Mouse (Mus musculus): ENCODE results near the gene Gm7075.
A peak's percentile ranks its signal among the peaks of the same experiment; 100 is the strongest.
"Not testable (repeated sequence)": the region's sequence is repeated elsewhere in the genome, so short reads cannot be mapped to it uniquely, and the experiment has no call there.

Gene Gm7075

DNA sequence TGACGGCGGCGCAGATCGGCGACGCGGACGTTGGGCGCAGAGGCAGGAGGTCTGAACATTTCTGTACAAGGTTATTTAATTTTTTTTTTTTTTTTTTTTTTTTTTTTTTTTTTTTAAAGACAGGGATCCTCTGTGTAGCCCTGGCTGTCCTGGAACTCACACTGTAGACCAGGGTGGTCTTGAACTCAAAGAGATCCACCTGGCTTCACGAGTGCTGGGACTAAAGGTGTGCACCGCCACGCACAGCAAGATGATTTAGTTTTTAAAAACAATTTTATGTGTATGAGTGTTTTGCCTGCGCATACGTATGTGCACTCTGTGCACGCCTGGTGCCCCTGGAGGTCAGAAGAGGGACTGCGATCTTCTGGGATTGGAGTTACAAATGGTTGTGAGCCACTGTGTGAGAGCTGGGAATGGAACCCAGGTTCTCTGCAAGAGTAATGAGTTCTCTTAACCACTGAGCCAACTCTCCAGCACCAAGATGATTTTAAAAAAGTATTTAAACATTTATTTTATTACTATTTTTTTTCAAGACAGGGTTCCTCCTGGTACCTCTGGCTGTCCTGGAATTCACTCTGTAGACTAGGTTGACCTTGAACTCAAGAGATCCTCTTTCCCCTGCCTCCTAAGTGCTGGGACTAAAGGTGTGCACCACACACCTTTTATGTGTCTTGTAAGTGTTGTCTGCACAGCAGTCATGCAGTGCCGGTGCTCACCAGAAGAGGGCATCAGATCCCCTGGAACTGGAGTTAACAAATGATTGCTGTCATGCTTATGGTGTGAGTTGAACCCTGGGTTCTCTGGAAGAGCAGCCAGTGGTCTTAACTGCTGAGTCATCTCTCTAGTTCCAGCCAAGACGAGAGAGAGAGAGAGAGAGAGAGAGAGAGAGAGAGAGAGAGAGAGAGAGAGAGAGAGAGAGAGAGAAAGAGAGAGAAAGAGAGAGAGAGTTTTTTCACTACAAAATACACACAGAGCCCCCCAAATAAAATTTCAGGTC is at the start of gene Gm7075:
Gene Gm7075 (minus strand): TSS at position 51 of the 997 bp plus-strand sequence.
- peak; percentile 19 for DNase-seq (ENCODE audit: low read depth, low spot score)

DNA sequence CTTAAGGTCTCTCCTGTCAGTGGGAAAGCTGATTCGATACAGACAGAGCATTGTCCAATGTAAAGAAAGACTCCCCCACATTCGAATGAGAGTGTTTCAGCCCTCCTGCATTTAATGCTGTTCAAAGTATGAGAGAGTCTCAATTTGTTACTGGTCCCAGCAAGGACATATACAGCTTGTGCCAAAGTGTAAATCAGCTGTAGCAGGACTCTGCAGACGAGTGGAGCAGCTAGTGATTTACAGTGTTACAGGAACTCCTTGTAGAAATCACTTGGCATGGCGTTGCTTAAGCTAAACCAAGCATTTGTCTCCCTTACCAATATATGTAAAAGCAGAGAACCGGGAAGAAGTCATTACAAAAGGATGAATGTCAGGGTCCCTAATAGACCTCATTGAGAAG is 39.3 kb upstream of the Gm7075 start:
- no peak for DNase-seq (ENCODE audit: low read depth, low spot score)

DNA sequence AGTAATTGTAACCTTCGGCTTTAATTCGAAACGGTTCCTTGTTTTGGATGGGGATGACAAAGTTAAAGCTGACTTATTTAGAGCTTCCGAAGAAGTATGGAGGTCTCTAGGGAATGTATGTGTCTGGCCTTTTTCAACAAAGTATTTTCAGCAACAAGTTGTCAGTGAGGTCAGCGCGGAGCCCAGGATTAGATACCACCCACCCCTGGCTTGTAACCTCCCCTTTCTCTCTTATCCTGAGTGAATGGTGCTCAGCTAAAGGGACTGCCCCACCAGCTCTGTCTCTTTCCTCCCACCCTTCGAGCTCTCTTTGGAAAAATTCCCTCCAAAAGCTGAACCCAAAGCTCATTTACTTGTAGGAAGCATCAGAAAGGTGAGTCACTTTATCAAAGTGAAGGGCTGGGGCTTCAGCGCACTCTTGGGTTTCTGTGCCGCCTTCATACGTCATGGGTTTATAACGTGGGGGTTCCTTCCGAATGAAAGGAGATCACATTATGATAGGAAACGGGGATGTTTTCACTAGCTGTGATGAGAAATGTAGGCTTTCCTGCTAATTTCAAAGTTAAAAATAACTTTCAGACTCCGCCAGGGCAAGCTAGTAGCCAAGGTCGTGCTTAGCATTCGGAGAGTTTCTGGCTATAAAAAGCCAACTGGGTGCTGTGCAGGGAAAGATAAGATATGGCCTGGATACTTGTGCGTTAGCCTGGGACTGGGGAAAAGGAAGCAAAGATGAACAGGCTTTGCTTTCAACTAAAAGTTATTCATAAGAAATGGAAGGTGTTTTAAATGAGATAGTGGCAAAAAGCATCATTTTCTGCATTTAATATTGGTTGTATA is 35.9 kb upstream of the Gm7075 start:
- DNase-seq (ENCODE audit: low read depth, low spot score), result no peak

DNA sequence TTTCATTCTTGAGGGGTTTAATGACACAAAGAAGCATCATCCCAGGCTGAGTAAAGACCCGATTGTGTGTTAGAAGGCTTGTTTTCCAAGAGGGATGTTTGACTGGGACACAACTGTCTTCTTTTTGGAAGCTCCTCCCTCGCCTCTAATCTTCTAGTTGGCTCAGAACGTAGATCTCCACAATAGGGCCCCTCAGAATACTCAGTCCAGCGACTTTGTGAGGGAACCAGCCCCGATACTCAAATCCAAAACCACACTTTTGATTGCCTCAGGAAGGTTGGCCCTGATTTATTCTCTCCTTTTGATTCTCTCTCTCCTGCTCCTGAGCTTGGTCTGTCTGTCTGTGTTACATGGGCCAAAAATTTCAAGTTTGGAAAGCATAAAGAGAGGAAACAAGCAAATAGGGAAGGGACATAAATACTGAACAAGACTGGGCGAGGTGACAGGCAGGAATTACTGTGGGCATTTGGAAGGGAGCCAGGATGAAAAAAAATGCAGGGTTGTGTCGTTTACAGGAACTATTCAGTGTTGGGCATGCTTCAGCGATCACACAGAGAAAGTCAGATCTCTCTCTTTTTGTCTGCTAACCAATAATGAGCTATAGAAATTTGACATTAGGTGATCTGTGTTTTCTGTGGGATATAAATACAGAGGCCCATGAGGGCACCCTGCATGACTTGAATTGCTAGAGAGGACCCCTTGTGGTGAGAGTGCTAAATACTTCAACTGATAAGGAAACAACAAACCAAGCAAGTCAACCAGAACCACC is 33.7 kb upstream of the Gm7075 start:
- DNase-seq (ENCODE audit: low read depth, low spot score), result no peak

DNA sequence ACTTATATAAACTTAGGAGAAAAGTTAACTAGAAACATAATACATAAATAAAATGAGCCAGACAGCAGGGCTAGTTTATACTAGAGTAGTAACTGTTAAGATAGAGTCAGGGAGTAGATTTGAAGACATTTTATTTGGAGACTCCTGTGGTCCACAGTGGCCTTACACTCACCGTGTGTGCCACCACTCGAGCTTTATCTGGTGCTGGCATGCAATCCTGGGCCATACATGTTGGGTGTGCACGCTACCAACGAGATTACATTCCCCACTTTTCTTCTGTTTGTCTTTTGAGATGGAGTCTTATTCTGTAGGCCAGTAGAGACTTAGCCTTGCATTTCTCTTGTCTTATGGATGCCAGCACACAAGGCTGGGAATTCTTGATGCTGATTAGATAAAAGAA is 32.3 kb upstream of the Gm7075 start:
- no peak for DNase-seq (ENCODE audit: low read depth, low spot score)

DNA sequence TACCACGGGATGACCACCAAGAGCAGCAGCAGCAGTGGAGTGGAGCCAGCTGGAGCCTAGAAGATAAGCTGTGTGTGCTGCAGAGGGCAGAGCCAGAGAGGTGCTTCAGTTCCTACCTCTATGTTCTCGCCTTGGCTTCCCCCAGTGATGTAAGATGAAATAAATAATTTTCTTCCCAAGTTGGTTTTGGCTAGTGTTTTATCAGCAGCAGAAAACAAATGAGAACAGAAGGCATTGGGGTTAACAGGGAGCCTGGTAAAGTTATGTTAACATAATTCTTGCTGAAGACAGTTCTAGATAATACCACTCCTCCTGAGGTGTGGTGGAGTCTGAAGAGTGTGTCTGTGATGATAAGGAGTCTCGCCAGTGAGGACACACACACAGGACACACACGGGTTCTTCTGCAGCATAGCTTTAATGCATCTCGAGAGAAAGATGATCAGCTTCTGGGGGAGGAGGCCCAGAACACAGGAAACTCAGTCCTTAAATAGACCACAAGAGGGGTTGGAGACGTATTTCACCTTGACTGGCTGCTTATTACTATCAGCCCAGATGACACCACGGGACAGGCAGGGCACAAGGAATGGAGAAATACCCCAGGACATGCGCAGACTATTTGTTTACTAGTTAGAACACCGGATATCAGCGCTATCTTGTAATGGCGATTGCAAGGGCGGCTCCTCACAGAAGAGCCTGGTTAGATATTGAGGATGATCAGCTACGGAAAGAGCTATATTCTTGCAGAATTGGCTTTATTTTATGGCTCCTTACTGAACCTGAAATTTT is 23.2 kb upstream of the Gm7075 start:
- not testable (repeated sequence) for DNase-seq (ENCODE audit: low read depth, low spot score)

DNA sequence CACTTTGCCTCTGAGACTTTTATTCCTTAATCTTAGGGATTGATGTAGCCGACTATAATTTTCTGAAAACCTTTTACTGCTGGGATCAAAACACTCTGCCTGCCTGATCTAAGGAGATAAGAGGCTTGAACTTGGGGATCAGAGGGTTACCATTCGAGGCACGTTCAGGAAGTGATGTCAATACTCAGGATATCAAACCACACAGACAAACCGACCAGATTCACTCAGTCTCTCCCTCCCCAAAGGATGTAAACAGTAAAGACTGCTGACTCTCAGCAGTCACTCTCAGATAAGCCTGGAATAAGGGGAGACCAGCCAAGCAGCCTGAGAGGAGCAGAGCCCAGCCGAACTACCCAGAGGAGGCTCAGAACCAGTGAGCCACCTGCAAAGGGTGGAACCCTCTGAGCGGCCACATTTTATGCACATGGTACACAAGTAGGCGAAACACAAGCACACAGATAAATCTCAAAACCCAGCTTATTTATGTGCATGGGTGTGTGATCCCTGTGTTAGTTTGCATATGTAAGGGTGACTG is 18.2 kb upstream of the Gm7075 start:
- DNase-seq (ENCODE audit: low read depth, low spot score), result no peak

DNA sequence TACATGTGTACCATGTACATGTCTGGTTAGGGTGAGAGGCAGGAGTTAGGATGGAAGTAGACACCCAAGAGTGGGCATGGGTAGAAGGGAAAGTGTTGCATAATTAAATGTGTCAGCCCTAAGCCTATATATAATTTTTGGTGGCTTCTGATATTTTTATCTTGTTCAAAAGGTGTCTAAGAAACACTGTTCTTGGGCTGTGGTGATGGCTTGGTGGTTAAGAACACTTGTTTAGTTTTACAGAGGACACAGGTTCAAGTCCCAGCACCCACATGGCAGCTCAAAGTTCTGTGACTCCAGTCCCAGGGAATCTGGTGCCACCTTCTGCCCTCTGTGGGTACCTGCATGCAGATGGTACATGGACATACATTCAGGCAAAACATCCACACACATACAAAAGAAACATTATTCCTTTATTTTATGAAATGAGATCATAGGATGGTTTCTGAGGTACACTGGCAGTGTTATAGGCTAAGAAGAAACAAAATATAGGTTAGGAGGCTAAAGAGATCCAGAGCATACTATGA is 17.2 kb upstream of the Gm7075 start:
- no peak for DNase-seq (ENCODE audit: low read depth, low spot score)

DNA sequence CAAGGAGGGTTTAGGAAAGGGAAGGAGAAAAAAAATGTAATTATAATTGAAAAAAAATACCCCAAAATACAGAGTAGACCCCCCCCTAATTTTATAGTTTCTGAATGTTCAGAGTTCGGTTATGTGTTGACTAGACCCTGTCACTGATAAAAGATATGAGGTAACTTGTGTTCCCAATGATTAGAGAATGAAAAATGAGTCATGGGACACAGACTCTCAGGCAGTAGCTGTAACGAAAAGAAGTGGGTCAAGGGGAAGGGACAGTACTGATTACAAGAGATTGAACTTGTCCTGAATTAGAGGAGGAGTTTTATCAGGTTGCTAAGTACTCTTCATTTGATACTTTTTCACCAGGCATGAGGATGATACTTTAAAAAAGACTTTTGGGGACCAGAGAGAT is 11.3 kb upstream of the Gm7075 start:
- DNase-seq (ENCODE audit: low read depth, low spot score), result no peak

DNA sequence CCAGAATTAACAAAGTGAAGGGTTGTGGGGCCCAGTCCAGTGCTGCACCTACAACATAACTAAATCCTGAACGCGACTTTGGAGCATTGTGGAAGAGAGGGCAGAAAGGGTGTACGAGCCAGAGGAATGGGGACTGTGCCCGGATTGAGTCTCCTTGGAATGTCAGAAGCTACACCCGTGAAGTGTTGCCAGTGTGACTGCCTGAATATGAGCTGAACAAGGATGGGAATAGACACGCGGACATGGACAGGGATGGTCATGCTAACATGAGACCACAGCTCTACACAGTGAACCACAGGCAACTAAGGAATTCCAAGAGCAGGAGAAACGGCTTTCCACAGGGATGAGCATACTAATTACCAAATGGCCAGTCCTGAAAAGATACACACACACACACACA is 10.5 kb upstream of the Gm7075 start:
- no peak for DNase-seq (ENCODE audit: low read depth, low spot score)

DNA sequence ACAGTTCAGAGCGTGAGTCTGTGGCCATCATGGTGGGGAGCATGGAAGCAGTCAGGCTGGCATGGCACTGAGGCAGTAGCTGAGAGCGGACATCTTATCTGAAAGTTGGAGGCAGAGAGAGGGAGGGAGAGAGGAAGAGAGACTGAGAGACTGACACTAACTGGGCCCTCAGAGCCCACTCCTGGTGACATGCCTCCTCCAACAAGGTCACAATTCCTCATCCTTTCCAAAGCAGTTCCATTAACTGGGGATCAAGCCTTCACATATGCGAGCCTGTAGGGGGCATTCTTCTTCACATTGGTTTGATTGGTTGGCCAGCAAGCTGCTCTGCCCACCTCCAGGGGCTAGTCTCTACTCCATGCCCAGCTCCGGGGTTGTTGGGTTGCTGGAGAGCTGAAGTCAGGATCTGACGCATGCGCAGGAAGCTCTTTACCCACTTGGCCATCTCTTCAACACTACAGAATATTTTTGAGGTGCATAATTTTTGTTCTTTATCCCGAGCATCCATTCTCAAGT is 9.7 kb upstream of the Gm7075 start:
- no peak for DNase-seq (ENCODE audit: low read depth, low spot score)

DNA sequence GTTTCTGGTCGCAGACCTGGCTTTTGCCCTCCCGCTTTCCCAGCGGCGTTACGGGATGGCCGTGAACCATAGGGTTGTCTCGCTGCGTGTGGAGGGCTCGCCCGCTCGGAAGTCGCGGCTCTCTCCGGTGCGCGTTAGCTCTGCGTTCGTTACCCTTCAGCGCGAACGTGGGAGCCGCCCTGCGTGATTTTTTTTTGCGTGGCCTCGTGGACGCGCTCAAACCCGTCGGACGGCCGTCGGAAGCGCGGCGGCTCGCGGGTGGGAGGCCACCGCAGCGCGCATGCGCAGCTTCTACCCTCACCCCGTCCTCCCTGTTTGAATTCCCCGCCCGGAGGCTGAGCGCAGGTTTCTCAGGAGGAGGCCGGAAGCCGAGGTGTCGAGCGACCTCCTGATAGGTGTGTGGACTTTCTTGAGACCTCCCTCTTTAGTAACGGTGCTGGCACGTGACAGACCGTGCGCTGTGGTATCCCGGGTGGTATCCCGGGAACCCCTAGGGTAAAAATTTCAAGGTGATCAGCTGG is 8.3 kb upstream of the Gm7075 start, which contains the start of gene Ctnna3:
Gene Ctnna3 (plus strand): TSS at position 314 of the 521 bp plus-strand sequence.
- DNase-seq (ENCODE audit: low read depth, low spot score), result peak; percentile 96

DNA sequence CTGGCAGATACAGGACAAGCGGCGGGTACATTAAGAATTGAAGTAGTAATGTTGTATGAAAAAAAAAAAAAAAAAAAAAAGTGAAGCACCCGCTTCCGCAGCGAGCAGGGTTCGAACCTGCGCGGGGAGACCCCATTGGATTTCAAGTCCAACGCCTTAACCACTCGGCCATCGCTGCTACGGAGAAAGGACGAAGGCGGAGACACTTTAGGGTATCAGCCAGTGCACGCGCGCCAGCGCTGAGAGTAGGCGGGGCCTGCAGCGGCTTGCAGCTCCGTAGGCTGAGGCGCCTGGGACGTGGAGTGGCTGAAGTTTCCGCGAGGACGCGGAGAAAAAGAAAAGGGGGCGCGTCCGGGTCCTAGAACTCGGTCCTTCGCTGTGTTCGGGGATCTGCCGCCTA is 7.8 kb upstream of the Gm7075 start:
- peak; percentile 97 for DNase-seq (ENCODE audit: low read depth, low spot score)

DNA sequence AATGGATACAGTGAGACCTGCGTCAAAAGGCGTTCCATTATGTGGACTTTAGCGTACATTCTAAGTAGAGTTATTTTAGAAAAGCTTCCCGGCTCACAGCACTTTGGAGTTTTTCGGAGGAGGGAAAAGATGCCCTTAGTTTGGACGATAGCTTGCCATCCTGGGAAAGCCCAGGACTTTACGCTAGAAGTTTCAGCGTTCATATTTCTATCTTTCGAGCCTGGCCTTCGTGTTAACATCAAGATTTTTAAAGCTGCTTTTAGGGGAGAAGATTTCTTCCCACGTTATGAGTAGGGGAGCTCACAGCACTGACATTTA is 7.4 kb upstream of the Gm7075 start:
- DNase-seq (ENCODE audit: low read depth, low spot score), result no peak

DNA sequence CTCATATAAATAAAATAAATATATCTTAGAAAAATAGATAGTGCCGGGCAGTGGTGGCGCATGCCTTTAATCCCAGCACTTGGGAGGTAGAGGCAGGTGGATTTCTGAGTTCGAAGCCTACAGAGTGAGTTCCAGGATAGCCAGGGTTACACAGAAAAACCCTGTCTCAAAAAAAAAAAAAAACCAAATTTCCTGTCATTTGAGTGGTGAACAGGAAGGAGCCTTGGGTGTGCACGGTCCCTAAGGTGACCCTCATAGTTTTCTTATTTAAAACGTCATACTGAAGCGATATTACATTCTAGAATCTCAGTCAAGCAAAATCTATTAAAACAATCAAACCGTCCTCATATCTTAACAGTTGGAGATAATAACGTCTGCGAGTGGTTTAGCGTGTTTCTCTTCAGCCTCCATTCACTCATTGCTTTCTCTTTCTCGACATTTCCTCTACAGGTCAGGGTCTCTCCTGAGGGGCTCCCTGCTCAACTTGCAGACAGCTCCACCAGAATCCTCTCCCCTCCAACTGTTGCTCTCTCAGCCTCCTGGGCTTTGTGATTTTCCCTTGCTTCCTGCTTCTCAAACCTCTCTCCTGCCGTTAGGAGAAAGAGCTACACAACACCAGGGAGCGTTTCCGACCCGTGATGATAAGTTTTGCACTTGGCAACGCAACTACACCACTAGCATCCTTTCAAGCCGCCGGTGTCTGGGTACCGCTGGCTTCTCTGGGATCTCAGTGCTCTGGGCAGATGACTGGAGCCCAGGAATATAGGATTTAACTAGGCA is 6.8 kb upstream of the Gm7075 start:
- DNase-seq (ENCODE audit: low read depth, low spot score), result no peak

DNA sequence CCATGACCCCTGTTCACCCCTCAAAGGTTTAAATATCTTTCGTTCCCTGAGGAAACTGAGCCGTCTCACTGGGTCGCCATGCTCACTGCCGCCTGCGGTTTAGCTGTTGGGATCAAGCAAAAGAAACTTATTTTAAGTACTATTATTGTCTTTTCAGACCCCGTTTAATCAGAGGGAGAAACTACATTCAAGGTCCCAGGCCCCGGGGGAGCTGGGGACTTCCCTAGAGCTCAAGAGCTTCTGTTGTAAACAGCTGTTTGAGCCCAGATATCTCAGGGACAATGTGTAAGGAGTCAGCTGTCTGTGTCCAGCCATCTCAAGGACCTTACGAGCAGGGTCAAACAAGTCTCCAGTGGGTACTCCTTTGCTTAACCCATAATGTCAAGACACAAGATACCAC is 5.6 kb upstream of the Gm7075 start:
- no peak for DNase-seq (ENCODE audit: low read depth, low spot score)

DNA sequence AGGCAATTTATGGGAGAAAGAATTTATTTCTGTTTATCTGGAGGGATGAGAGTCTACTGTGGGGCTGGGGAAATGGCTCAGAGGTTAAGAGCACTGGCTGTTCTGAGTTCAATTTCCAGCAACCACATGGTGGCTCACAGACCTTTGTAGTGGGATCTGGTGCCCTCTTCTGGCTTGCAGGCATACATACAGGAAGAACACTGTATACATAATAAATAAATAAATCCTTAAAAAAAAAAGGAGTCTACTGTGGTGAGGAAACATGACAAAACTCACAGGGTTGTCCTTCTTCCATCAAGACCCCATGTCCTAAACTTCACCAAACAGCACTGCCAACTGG is 2.9 kb upstream of the Gm7075 start:
- no peak for DNase-seq (ENCODE audit: low read depth, low spot score)

DNA sequence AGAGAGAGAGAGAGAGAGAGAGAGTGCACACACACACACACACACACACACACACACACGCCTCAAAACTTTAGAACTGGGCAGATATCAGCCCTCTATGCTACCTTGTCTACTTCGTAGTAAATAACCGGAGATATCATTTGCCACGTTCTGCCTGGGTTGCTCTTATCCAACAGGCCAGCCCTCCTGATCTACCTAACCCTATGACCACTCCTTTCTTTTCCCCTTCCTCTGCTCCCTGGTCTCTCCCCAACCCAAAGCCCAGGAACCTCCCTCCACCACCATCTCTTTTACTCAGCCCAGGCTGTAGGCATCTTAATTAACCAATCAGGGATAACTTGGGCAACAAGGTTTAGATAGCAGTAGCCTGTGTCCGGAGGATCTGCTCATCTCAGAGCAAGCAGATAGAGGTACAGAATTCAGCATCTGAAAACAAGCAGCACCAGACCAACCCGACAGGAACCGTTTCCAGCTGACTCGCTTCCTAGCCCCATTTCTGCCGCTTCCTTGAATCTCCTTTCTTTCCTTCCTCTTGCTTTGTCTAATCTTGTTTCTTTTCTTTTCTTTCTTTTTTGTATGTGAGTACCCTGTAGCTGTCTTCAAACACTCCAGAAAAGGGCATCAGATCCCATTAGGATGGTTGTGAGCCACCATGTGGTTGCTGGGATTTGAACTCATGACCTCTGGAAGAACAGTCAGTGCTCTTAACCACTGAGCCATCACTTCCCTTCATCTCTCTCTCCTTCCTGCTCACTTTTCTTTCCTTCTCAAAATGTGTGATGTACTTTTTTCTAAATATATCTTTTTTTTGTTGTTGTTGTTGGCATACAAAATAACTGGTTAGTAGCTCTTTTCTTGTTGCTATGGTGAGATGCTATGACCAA is 2.2 kb upstream of the Gm7075 start:
- DNase-seq (ENCODE audit: low read depth, low spot score), result no peak

DNA sequence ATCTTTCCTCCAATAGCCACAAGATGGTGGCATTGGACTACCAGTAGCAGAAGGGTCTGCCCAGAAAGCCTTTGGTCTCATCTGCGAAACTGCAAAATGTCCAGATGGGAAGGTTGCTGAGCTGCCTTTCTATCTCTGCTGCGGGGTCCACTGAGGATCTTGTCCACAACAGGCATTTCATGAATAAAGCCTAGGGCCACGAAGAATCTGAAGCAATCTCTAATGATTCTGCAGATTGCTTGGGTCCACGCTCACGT is 1.1 kb upstream of the Gm7075 start:
- DNase-seq (ENCODE audit: low read depth, low spot score), result no peak

All from skeletal muscle tissue, adult 2 months (tissue).